Mouse (Mus musculus): ENCODE results near the gene Ubap2.

The Ubap2 gene

DNA sequence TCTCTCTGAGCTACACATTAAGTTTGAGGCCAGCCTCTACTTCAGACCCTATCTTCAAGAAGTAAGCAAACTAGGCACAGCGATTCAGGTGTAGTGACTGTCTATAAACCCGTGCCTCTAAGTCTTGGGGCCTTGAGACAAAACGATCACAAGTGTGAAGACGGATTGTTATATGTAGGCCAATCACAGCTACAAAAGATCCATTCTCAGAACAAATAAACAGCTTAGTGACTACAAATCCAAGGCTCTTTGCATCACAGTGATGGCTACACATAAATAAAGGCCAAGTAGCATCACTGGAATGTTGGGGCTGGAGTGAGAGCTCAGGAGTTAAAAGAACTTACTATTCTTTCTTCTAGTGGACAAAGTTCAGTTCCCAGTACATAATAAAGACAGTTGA lies 15.9 kb downstream of the Ubap2 start:
- no peak for DNase-seq

DNA sequence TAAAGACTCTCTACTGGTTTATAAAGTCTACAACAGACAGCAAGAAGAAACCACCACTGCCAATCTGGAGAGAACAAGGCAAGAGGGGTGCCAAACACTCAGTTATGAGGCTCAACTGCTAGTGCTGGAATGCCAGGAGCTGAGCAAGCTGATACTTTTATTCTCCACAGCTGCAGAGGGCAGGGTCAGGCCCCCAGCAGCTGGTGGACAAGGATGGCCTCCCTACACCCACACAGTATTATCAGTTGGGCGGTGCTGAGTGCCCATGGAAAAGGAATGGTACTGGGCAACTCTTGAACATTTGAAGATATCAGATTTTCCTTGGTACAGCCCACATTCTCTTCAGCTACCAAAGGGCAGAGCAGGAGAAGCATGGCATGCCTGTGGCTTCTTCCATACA lies 17.2 kb downstream of the Ubap2 start:
- DNase-seq: no peak

- DNase-seq: no peak
Observed at GRCm38 (mm10) chr4:41255564-41256210, 19.3 kb downstream of the Ubap2 start.

- no peak for DNase-seq
Observed at GRCm38 (mm10) chr4:41253756-41254155, 21.2 kb downstream of the Ubap2 start.

- DNase-seq: no peak
Observed at GRCm38 (mm10) chr4:41245408-41245807, 29.5 kb downstream of the Ubap2 start.

- DNase-seq: no peak
Observed at GRCm38 (mm10) chr4:41240916-41241315, 34.0 kb downstream of the Ubap2 start.

DNA sequence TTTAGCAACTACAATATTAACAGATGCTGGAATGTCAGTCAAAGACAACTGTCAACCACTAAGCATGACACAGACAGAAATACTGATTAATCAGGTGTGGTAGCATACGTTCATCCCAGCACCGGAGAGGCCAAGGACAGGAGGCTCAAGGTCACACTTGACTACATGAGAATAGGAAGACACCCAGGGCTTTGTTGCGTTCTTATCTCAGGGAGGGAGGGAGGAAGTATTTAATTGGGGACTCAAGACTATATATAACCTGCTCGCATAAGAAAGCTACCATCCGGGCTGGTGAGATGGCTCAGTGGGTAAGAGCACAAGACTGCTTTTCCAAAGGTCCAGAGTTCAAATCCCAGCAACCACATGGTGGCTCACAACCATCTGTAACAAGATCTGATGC lies 39.3 kb downstream of the Ubap2 start:
- no peak for DNase-seq

DNA sequence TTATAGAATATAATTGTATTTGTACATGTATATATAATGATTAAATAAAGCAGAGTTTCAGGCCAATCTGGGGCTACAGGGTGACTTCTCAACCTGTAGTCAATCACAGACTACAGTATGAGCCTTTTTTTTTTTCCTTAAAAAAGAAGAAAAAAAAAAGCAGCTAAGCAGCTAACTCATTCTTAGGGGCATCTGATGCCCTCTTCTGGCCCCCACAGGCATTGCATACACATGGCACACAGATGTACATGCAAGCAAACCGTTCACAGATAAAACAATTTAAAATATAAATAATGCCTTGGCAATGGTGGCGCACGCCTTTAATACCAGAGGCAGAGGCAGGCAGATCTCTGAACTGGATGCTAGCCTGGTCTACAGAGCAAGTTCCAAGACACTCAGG lies 48.6 kb downstream of the Ubap2 start:
- DNase-seq: peak; percentile 18

- DNase-seq: no peak
Observed at GRCm38 (mm10) chr4:41225412-41225811, 49.5 kb downstream of the Ubap2 start.

GRCm38 (mm10) chr4:41208050-41208449 lies 66.9 kb downstream of the Ubap2 start:
- DNase-seq: no peak

DNA sequence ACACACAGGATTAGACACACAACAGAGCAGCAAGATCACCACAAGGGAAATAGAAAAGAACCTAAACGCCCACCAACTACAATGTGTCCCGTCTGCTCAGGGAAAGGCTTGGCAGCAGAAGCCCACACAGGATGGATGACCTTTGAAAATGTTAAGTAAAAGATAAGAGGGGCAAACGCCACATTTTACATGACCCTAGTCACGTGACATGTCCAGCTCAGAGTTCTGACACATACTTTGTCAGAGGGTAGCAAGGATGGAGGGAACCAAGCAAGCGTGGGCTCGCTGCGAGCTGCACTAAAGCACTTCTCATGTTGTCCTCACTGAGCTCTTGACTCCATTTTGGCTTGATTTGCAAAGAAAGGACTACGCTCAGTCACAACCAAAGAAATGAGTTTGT lies 69.2 kb downstream of the Ubap2 start:
- no peak for DNase-seq

GRCm38 (mm10) chr4:41202135-41202534 lies 72.8 kb downstream of the Ubap2 start:
- DNase-seq: no peak

- DNase-seq: no peak
Observed at GRCm38 (mm10) chr4:41196861-41197610, 77.9 kb downstream of the Ubap2 start.

- no peak for DNase-seq
Observed at GRCm38 (mm10) chr4:41195328-41195727, 79.6 kb downstream of the Ubap2 start.

GRCm38 (mm10) chr4:41192544-41193512 lies 82.1 kb downstream of the Ubap2 start:
- DNase-seq: no peak

DNA sequence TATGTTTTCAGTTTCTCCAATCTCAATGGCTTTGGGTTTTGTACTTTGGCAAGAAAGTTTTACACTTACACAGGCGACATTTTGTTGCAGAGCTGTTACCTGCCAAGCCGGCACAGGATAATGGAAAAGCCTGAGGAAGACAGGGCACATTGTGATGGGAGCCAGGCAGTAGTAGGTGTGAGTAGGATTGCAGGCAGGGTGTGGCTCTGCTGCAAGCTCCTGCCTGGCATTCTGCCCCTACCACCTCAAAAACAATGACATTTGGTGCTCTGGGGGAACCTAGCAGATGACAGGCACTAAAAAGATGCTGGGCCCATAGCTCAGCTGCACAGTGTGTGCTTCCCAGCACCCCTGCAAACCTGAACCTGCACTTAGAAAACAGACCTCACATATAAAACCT lies 85.1 kb downstream of the Ubap2 start:
- DNase-seq: no peak

- DNase-seq: no peak
Observed at GRCm38 (mm10) chr4:41179825-41180725, 94.9 kb downstream of the Ubap2 start.

GRCm38 (mm10) chr4:41174631-41175030 lies 100.3 kb downstream of the Ubap2 start:
- no peak for DNase-seq

DNA sequence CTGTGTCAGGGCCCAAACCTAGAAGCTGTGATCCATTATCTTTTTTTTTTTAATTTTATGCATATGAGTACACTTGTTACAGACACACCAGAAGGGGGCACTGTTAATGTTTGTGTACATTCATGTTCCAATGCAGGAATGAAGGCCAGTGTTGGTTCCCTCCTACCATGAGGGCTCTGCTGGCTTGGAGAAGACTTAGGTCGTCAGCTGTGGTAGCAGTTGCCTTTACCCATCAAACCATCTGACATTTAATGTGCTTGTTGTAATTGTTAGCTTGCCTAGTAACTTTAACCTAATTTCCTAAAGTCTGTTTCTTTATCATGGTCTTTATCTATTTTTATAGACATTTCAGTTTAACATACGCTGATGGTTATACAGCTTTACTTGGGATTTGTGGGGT lies 104.0 kb downstream of the Ubap2 start:
- no peak for DNase-seq

- DNase-seq: peak; percentile 75
Observed at GRCm38 (mm10) chr4:41165693-41166475, 109.1 kb downstream of the Ubap2 start.

- peak; percentile 34 for DNase-seq
Observed at GRCm38 (mm10) chr4:41164974-41165373, 110.0 kb downstream of the Ubap2 start.

DNA sequence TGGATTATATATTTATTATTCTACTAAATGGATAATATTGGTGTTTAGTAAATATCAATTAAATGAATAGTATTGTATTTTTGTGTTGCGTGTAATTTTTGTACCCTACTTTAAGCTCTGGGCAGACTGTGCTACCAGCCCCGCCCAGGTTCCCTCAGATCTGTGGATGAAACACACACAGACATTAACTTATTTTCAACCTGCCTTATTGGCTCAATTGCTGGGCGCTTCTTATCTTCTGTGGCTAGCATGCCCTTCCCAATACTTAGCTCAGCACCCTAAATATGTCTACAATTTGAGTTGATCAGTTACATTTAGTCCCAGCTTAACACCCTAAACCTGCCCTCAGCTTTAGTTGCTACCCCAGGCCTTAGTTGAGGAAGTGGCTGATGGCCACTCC lies 113.7 kb downstream of the Ubap2 start:
- no peak for DNase-seq
